Mouse (Mus musculus): ENCODE results near the gene Vmn2r30.
A peak's percentile ranks its signal among the peaks of the same experiment; 100 is the strongest.
"Not testable (repeated sequence)": the region's sequence is repeated elsewhere in the genome, so short reads cannot be mapped to it uniquely, and the experiment has no call there.

Vmn2r30 gene

DNA sequence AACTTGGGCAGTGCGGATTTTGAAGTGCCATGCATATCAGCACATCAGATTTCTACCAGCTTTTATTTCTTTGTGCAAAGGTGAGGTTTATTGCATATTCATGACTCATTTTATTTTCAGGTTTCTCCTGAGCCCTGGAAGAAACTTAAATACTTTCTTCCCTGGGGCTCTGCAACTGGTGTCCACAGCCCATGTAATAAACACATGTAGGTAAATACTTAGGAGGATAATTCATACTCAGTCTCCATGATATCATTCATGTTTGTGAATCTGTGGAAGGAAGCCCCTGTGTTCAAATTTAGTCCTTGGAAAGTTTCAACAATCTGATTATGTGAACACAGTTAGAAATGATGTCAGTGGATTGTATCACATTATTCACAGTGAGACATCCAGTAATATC is at the start of gene Vmn2r30:
Gene Vmn2r30, minus strand, starts transcription at position 101 of the 400 bp plus-strand sequence.
- not testable (repeated sequence) for DNase-seq

DNA sequence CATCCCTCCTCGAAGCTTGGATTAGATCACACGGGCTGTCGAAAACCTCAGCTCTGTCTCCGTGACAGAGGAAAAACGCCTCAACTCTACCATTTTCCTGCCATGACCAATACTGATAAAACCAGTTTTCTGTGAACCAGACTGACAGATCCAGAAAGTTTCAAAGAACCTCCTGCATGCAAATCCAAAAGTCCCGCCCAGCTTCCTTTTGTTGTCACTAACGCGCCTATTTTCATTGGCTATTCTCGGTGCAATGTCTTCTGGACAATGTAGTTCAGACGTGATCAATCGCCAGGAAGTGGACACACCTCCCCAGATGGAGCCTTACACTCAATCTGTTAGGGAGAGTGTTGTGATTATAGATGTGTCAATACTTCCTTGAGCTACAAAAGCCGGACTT is 37.0 kb upstream of the Vmn2r30 start, which contains the start of gene Gm45783:
Gene Gm45783, minus strand, starts transcription at position 143 of the 400 bp plus-strand sequence.
- DNase-seq = not testable (repeated sequence)

DNA sequence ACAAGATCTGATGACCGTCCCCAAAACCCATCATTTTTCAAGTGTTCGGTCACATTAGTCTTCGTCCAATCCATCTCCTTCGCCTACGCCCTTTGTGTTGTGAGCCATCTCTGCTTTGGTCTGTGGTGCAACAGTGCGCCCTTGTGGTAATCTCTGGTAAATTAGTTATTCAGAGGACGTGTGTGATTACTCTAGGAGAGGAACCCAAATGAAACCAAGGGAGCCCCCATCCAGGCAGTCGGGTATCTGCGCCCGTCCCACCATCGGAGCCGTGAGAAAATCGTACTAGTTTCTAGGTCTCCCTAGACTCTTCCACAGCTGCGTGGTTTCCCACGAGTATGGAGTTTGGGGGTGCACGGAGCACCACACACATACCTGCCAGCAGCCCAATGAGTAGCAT is 41.8 kb downstream of the Vmn2r30 start:
- DNase-seq = peak; percentile 63 to 68

DNA sequence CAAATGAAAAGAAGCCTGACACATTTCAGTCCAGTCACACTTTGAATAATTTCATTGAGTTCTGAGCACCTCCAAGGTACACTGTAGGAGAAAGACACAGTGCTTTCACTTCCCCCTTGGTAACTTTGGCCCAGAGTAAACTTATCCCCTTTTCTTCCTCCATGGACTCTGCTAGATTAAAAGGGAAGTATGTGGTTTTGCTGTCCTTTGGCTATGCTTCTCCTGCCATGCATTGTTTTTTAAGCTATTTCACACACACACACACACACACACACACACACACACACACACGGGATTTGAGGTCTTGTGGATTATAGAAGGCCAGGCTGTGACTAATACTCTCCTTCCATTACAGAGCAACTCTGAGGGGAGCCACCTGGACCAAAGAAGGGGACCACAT is 56.0 kb downstream of the Vmn2r30 start:
- DNase-seq = no peak

DNA sequence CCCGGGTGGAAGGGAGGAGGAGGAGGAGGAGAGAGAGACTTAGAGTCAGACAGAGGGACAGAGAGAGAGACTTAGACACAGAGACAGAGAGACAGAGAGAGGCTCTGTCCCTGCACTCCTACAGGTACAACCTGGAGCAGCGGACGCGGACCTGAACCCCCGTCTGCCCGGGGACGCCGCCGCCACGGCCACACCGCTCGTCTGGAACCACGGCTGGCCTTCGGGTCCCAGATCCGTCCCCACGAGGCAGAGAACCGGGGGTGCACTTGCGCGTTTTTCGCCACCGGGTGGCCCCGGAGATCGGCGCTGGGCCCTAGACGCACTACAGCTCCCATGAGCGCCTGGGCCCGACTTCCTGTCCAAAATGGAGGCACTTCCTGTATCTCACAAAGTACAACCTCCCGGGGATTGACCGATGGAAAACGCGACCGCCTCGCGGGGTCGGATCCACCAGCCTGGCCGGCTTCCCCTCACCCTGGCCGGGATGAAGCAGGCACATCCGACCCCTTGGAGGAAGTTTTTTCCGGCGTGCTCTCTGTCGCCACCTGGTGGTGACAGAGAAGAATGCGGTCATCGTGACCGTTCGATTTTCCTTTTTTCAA is 59.3 kb downstream of the Vmn2r30 start, which contains the start of gene Gm45844:
Gene Gm45844, minus strand, starts transcription at position 324 of the 602 bp plus-strand sequence.
- DNase-seq = peak; percentile 86 to 91

DNA sequence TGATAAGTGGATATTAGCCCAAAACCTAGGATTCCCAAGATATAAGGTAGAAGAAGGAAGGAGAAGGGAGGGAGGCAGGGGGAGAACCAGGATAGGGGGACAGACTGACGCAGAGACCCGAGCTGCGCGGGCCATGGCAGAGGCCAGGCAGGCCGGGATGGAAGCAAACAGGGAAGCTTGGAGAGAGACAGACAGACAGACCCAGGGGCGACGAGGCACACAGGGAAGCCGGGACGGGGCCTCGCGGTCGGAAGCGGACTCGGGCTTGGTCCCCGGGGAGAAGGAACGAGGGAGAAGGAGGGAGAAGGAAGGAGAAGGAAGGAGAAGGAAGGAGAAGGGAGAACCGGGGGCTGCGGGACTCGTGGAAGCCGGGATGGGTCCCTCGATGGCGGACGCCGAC is 59.9 kb downstream of the Vmn2r30 start:
- DNase-seq = peak; percentile 32 to 53
